Mouse (Mus musculus): ENCODE data around the gene Slc9a7.

Slc9a7 gene

GRCm38 (mm10) chrX:20291282-20292039 is at the start of gene Slc9a7:
Gene Slc9a7, minus strand, starts transcription at chrX:20291807.
- DNase-seq: peak; percentile 50

GRCm38 (mm10) chrX:20335722-20336121 is 44.1 kb upstream of the Slc9a7 start:
- peak; percentile 67 for DNase-seq

GRCm38 (mm10) chrX:20332756-20333155 is 41.1 kb upstream of the Slc9a7 start:
- DNase-seq: no peak

- DNase-seq: no peak
Measured at GRCm38 (mm10) chrX:20307215-20307614, 15.6 kb upstream of the Slc9a7 start.

- DNase-seq: no peak
Measured at GRCm38 (mm10) chrX:20305941-20306340, 14.3 kb upstream of the Slc9a7 start.

- DNase-seq: no peak
Measured at GRCm38 (mm10) chrX:20303280-20303679, 11.7 kb upstream of the Slc9a7 start.

GRCm38 (mm10) chrX:20292040-20292417 is 422 bp upstream of the Slc9a7 start:
- no peak for DNase-seq

- DNase-seq: no peak
Measured at GRCm38 (mm10) chrX:20290715-20291114, 892 bp downstream of the Slc9a7 start.

- no peak for DNase-seq
Measured at GRCm38 (mm10) chrX:20288674-20289073, 2.9 kb downstream of the Slc9a7 start.

GRCm38 (mm10) chrX:20286254-20286653 is 5.4 kb downstream of the Slc9a7 start:
- DNase-seq: no peak

GRCm38 (mm10) chrX:20279424-20279823 is 12.2 kb downstream of the Slc9a7 start:
- no peak for DNase-seq

- no peak for DNase-seq
Measured at GRCm38 (mm10) chrX:20273854-20274253, 17.8 kb downstream of the Slc9a7 start.

- no peak for DNase-seq
Measured at GRCm38 (mm10) chrX:20271980-20272379, 19.6 kb downstream of the Slc9a7 start.

GRCm38 (mm10) chrX:20269980-20270379 is 21.6 kb downstream of the Slc9a7 start:
- DNase-seq: no peak

GRCm38 (mm10) chrX:20264370-20264769 is 27.2 kb downstream of the Slc9a7 start:
- DNase-seq: no peak

GRCm38 (mm10) chrX:20228102-20228501 is 63.5 kb downstream of the Slc9a7 start:
- no peak for DNase-seq

GRCm38 (mm10) chrX:20221486-20221885 is 70.1 kb downstream of the Slc9a7 start:
- no peak for DNase-seq

- no peak for DNase-seq
Measured at GRCm38 (mm10) chrX:20185616-20186015, 106.0 kb downstream of the Slc9a7 start.

- no peak for DNase-seq
Measured at GRCm38 (mm10) chrX:20176792-20177191, 114.8 kb downstream of the Slc9a7 start.

- DNase-seq: no peak
Measured at GRCm38 (mm10) chrX:20168430-20168829, 123.2 kb downstream of the Slc9a7 start.

GRCm38 (mm10) chrX:20164984-20165383 is 126.6 kb downstream of the Slc9a7 start:
- DNase-seq: no peak

GRCm38 (mm10) chrX:20162322-20162711 is 129.3 kb downstream of the Slc9a7 start:
- peak; percentile 67 for DNase-seq

- no peak for DNase-seq
Measured at GRCm38 (mm10) chrX:20161687-20162321, 129.8 kb downstream of the Slc9a7 start.

- DNase-seq: no peak
Measured at GRCm38 (mm10) chrX:20160301-20160700, 131.3 kb downstream of the Slc9a7 start.

- peak; percentile 6 for DNase-seq
Measured at GRCm38 (mm10) chrX:20157519-20157918, 134.1 kb downstream of the Slc9a7 start.
